Mouse (Mus musculus): ENCODE data around the gene Zfand5. TPM values are rescaled to one million over a fixed set of nuclear protein-coding genes. Genes with fewer than 3 reads are reported as not detected.
"Not testable (repeated sequence)": the region's sequence is repeated elsewhere in the genome, so short reads cannot be mapped to it uniquely, and the experiment has no call there.

The Zfand5 gene
- polyA plus RNA-seq, 1 experiment from 2014 or later, result 89.3 TPM

GRCm38 (mm10) chr19:21274181-21274591, 2.1 kb downstream of the Zfand5 start:
- Histone ChIP-seq H3K9me3 (replicated peaks) (no peaks in the 10 kb centered on the region), H3K9ac (peak overlapping the region; percentile 58), H3K4me1 (replicated peaks) (peaks cover 19% of the 10 kb centered on the region), H3K4me2 (peak overlapping the region; percentile 70), H3K27ac (peak overlapping the region; percentile 87), H3K36me3 (peaks cover 17% of the 10 kb centered on the region), H3K27me3 (no peaks in the 10 kb centered on the region), H3K4me3 (peak overlapping the region; percentile 90)
- 0% methylated on average over 2 of the region's 2 CpGs for WGBS
- peak; percentile 45 for ATAC-seq (replicated peaks; ENCODE audit: insufficient number of reproducible peaks, insufficient read depth, low FRiP score, low read depth)

- H3K9me3 ChIP-seq (replicated peaks), result no peaks in the 10 kb centered on the region
- WGBS, result 13% methylated on average over 3 of the region's 3 CpGs
- H3K27ac ChIP-seq, result peak overlapping the region; percentile 87
- H3K4me2 ChIP-seq, result peak overlapping the region; percentile 70
- H3K27me3 ChIP-seq, result no peaks in the 10 kb centered on the region
- ATAC-seq (replicated peaks; ENCODE audit: insufficient number of reproducible peaks, insufficient read depth, low FRiP score, low read depth), result no peak
- peaks cover 17% of the 10 kb centered on the region for H3K36me3 ChIP-seq
- H3K4me3 ChIP-seq, result peak overlapping the region; percentile 90
- peak overlapping the region; percentile 58; the same call in 1 of the 2 replicates for H3K9ac ChIP-seq
- H3K4me1 ChIP-seq (replicated peaks), result peaks cover 19% of the 10 kb centered on the region
These were observed 2.6 kb downstream of the Zfand5 start for GRCm38 (mm10) chr19:21274714-21275113.

GRCm38 (mm10) chr19:21276317-21276716, 4.2 kb downstream of the Zfand5 start:
- no peak for ATAC-seq (replicated peaks; ENCODE audit: insufficient number of reproducible peaks, insufficient read depth, low FRiP score, low read depth)
- Histone ChIP-seq H3K36me3 (peaks cover 29% of the 10 kb centered on the region), H3K4me3 (no peak overlapping the region), H3K4me1 (replicated peaks) (peaks cover 14% of the 10 kb centered on the region), H3K9me3 (replicated peaks) (no peaks in the 10 kb centered on the region), H3K4me2 (no peak overlapping the region), H3K9ac (no peak overlapping the region), H3K27me3 (no peaks in the 10 kb centered on the region), H3K27ac (no peak overlapping the region)

GRCm38 (mm10) chr19:21286421-21287097, 14.5 kb downstream of the Zfand5 start:
- Histone ChIP-seq H3K9ac (no peak overlapping the region), H3K9me3 (replicated peaks) (no peaks in the 10 kb centered on the region; the same call in 1 of the 2 replicates), H3K27me3 (no peaks in the 10 kb centered on the region), H3K36me3 (peaks cover 13% of the 10 kb centered on the region), H3K27ac (no peak overlapping the region), H3K4me1 (replicated peaks) (no peaks in the 10 kb centered on the region), H3K4me2 (no peak overlapping the region), H3K4me3 (no peak overlapping the region)
- 76% methylated on average over 3 of the region's 3 CpGs for WGBS
- ATAC-seq (replicated peaks; ENCODE audit: insufficient number of reproducible peaks, insufficient read depth, low FRiP score, low read depth), result no peak

- Histone ChIP-seq H3K36me3 (no peaks in the 10 kb centered on the region), H3K9ac (no peak overlapping the region), H3K4me2 (no peak overlapping the region), H3K27ac (no peak overlapping the region), H3K9me3 (replicated peaks) (no peaks in the 10 kb centered on the region), H3K27me3 (no peaks in the 10 kb centered on the region), H3K4me3 (no peak overlapping the region), H3K4me1 (replicated peaks) (peaks cover 6% of the 10 kb centered on the region; the same call in 1 of the 2 replicates)
- WGBS, result 95% methylated on average over 4 of the region's 4 CpGs
- no peak for ATAC-seq (replicated peaks; ENCODE audit: insufficient number of reproducible peaks, insufficient read depth, low FRiP score, low read depth)
These were observed 25.3 kb downstream of the Zfand5 start for GRCm38 (mm10) chr19:21297411-21297810.

GRCm38 (mm10) chr19:21301787-21302186, 29.7 kb downstream of the Zfand5 start:
- H3K4me1 ChIP-seq (replicated peaks), result peaks cover 6% of the 10 kb centered on the region; the same call in 1 of the 2 replicates
- H3K27me3 ChIP-seq, result no peaks in the 10 kb centered on the region
- no peak overlapping the region for H3K27ac ChIP-seq
- WGBS, result 33% methylated on average over 3 of the region's 3 CpGs
- no peaks in the 10 kb centered on the region for H3K36me3 ChIP-seq
- H3K4me2 ChIP-seq, result peak overlapping the region; percentile 16; the same call in 1 of the 2 replicates
- H3K9me3 ChIP-seq (replicated peaks), result no peaks in the 10 kb centered on the region
- no peak overlapping the region for H3K4me3 ChIP-seq
- H3K9ac ChIP-seq, result no peak overlapping the region
- no peak for ATAC-seq (replicated peaks; ENCODE audit: insufficient number of reproducible peaks, insufficient read depth, low FRiP score, low read depth)

- no peaks in the 10 kb centered on the region for H3K4me1 ChIP-seq (replicated peaks)
- H3K36me3 ChIP-seq, result no peaks in the 10 kb centered on the region
- no peaks in the 10 kb centered on the region for H3K27me3 ChIP-seq
- no peaks in the 10 kb centered on the region for H3K9me3 ChIP-seq (replicated peaks)
- no peak overlapping the region for H3K27ac ChIP-seq
- no peak overlapping the region for H3K9ac ChIP-seq
- no peak overlapping the region for H3K4me3 ChIP-seq
- H3K4me2 ChIP-seq, result no peak overlapping the region
- 81% methylated on average over 3 of the region's 3 CpGs for WGBS
- no peak for ATAC-seq (replicated peaks; ENCODE audit: insufficient number of reproducible peaks, insufficient read depth, low FRiP score, low read depth)
These were observed 35.7 kb downstream of the Zfand5 start for GRCm38 (mm10) chr19:21307755-21308154.

GRCm38 (mm10) chr19:21310364-21310763, 38.3 kb downstream of the Zfand5 start:
- not testable (repeated sequence) for H3K4me3 ChIP-seq; H3K27me3 ChIP-seq; H3K4me1 ChIP-seq (replicated peaks); H3K9ac ChIP-seq; H3K36me3 ChIP-seq; H3K4me2 ChIP-seq; H3K9me3 ChIP-seq (replicated peaks); H3K27ac ChIP-seq; ATAC-seq (replicated peaks; ENCODE audit: insufficient number of reproducible peaks, insufficient read depth, low FRiP score, low read depth)
- WGBS, result 88% methylated on average over 5 of the region's 5 CpGs

GRCm38 (mm10) chr19:21315701-21316100, 43.6 kb downstream of the Zfand5 start:
- H3K27me3 ChIP-seq, result no peaks in the 10 kb centered on the region
- WGBS, result 73% methylated on average over 3 of the region's 3 CpGs

GRCm38 (mm10) chr19:21319618-21320017, 47.5 kb downstream of the Zfand5 start:
- no peak overlapping the region for H3K9ac ChIP-seq
- no peak for ATAC-seq (replicated peaks; ENCODE audit: insufficient number of reproducible peaks, insufficient read depth, low FRiP score, low read depth)
- H3K4me2 ChIP-seq, result no peak overlapping the region
- no peaks in the 10 kb centered on the region for H3K9me3 ChIP-seq (replicated peaks)
- H3K27ac ChIP-seq, result no peak overlapping the region
- H3K36me3 ChIP-seq, result no peaks in the 10 kb centered on the region
- H3K4me1 ChIP-seq (replicated peaks), result no peaks in the 10 kb centered on the region
- H3K4me3 ChIP-seq, result no peak overlapping the region
- 88% methylated on average over 1 of the region's 1 CpGs for WGBS
- H3K27me3 ChIP-seq, result no peaks in the 10 kb centered on the region

More at GRCm38 (mm10) chr19:21315701-21316100, 43.6 kb downstream of the Zfand5 start:
- H3K9ac ChIP-seq, result no peak overlapping the region
- H3K4me1 ChIP-seq (replicated peaks), result no peaks in the 10 kb centered on the region
- no peak overlapping the region for H3K27ac ChIP-seq
- no peaks in the 10 kb centered on the region for H3K9me3 ChIP-seq (replicated peaks)
- no peaks in the 10 kb centered on the region for H3K36me3 ChIP-seq
- no peak overlapping the region for H3K4me2 ChIP-seq
- no peak overlapping the region for H3K4me3 ChIP-seq
- ATAC-seq (replicated peaks; ENCODE audit: insufficient number of reproducible peaks, insufficient read depth, low FRiP score, low read depth), result no peak

GRCm38 (mm10) chr19:21325333-21325732, 53.3 kb downstream of the Zfand5 start:
- Histone ChIP-seq H3K36me3 (no peaks in the 10 kb centered on the region), H3K27ac (no peak overlapping the region), H3K27me3 (no peaks in the 10 kb centered on the region), H3K9me3 (replicated peaks) (no peaks in the 10 kb centered on the region), H3K4me1 (replicated peaks) (0 out of 2 replicates have a peak, but pooled peaks cover 2% of the 10 kb centered on the region), H3K4me2 (no peak overlapping the region), H3K9ac (no peak overlapping the region), H3K4me3 (no peak overlapping the region)
- ATAC-seq (replicated peaks; ENCODE audit: insufficient number of reproducible peaks, insufficient read depth, low FRiP score, low read depth), result no peak
- 69% methylated on average over 3 of the region's 3 CpGs for WGBS

GRCm38 (mm10) chr19:21328951-21329350, 56.9 kb downstream of the Zfand5 start:
- 0 out of 2 replicates have a peak, but pooled peaks cover 5% of the 10 kb centered on the region for H3K4me1 ChIP-seq (replicated peaks)
- no peak overlapping the region for H3K4me2 ChIP-seq
- no peak for ATAC-seq (replicated peaks; ENCODE audit: insufficient number of reproducible peaks, insufficient read depth, low FRiP score, low read depth)
- no peaks in the 10 kb centered on the region for H3K27me3 ChIP-seq
- H3K27ac ChIP-seq, result no peak overlapping the region
- H3K4me3 ChIP-seq, result no peak overlapping the region
- no peak overlapping the region for H3K9ac ChIP-seq
- WGBS, result 88% methylated on average over 9 of the region's 9 CpGs
- H3K36me3 ChIP-seq, result no peaks in the 10 kb centered on the region
- no peaks in the 10 kb centered on the region for H3K9me3 ChIP-seq (replicated peaks)
